ENCODE assay signal across 5 mouse cellular contexts in genomic region chr10:111358340-111358739, GRCm38 (mm10). TPM values are rescaled to one million over a fixed set of nuclear protein-coding genes. Genes with fewer than 3 reads are reported as not detected.
DNase-seq lines count a peak whose midpoint lies in the region; TF ChIP-seq lines count a peak whose summit lies in the region.
"Not testable (repeated sequence)": the region's sequence is repeated elsewhere in the genome, so short reads cannot be mapped to it uniquely, and the experiment has no call there.

No protein-coding gene starts in this region.

- TF ChIP-seq EP300 in MEL (IDR thresholded peaks at IDR 0.05; ENCODE audit: low read depth in 1 of 2, low read length in 2 of 2), result not testable (repeated sequence)

- not testable (repeated sequence) for H3K27me3 ChIP-seq in MEL (ENCODE audit: control insufficient read depth in 1 of 2, insufficient read depth in 2 of 2, low read length in 2 of 2); liver, adult 2 months (ENCODE audit: control insufficient read depth, insufficient read depth, low read length)

- DNase-seq in MEL (ENCODE audit: low read depth, low spot score) (peak; percentile 28), MEL-GATA-1-ER (ENCODE audit: extremely low read depth, low read depth) (peak; percentile 9), ZHBTc4 (ENCODE audit: low read depth, low spot score) (peak; percentile 59)
- peak; percentile 13 for DNase-seq in heart, adult 11 months
- DNase-seq in liver, adult 2 months (ENCODE audit: extremely low read depth, low read depth, low spot score), result peak; percentile 64

- H3K27ac ChIP-seq in MEL (ENCODE audit: control insufficient read depth, low read depth, low read length); liver, adult 2 months (replicated peaks; ENCODE audit: insufficient read depth, low read depth, low read length): not testable (repeated sequence)

- not testable (repeated sequence) for TF ChIP-seq POLR2A in MEL (IDR thresholded peaks at IDR 0.05; ENCODE audit: control insufficient read depth in 1 of 2, insufficient read depth in 1 of 2, low read depth in 1 of 2, low read length in 2 of 2, poor library complexity in 1 of 2); liver, adult 2 months (IDR thresholded peaks at IDR 0.05; ENCODE audit: extremely low read depth, insufficient read depth, low read length)

- 17% methylated on average over 1 of the region's 1 CpGs for WGBS in liver, adult 2 months

- TF ChIP-seq RAD21 in MEL (IDR thresholded peaks at IDR 0.05; ENCODE audit: low read depth, low read length), result not testable (repeated sequence)

- not testable (repeated sequence) for H3K36me3 ChIP-seq in MEL (ENCODE audit: control insufficient read depth in 1 of 2, insufficient read depth in 2 of 2, low read length in 2 of 2); liver, adult 2 months (ENCODE audit: control insufficient read depth, insufficient read depth, low read length)

- not testable (repeated sequence) for H3K9me3 ChIP-seq in MEL (replicated peaks; ENCODE audit: insufficient read depth, low read length)

- not testable (repeated sequence) for H3K4me1 ChIP-seq in MEL (ENCODE audit: control insufficient read depth in 1 of 2, insufficient read depth in 2 of 2, low read length in 2 of 2); liver, adult 2 months (ENCODE audit: control insufficient read depth, insufficient read depth, low read length)

- not testable (repeated sequence) for TF ChIP-seq CTCF in MEL (IDR thresholded peaks at IDR 0.05 in 2 of 3, conservative IDR thresholded peaks at IDR 0.05 in 1 of 3; ENCODE audit: control insufficient read depth in 1 of 3, insufficient read depth in 1 of 3, low read depth in 2 of 3, low read length in 3 of 3, poor library complexity in 1 of 3, severe bottlenecking in 1 of 3); liver, adult 2 months (IDR thresholded peaks at IDR 0.05; ENCODE audit: low read depth, low read length)

- not testable (repeated sequence) for H3K79me2 ChIP-seq in MEL (ENCODE audit: control insufficient read depth, insufficient read depth, low read length, poor library complexity); liver, adult 2 months (ENCODE audit: control insufficient read depth, insufficient read depth, low read length)

- not testable (repeated sequence) for H3K4me3 ChIP-seq in MEL (ENCODE audit: control insufficient read depth in 1 of 2, insufficient read depth in 1 of 2, low read depth in 2 of 2, low read length in 2 of 2); liver, adult 2 months (ENCODE audit: insufficient read depth, low read depth, low read length)

- not testable (repeated sequence) for H3K9ac ChIP-seq in MEL (ENCODE audit: control insufficient read depth, low read depth, low read length, poor library complexity, severe bottlenecking); liver, adult 2 months (ENCODE audit: low read depth, low read length)

RNA-seq across cellular contexts. Expression of gene Bbs10, which starts 59.9 kb away (rescaled TPM):
- total RNA-seq in MEL (2012; rRNA removed), result 0.42 and 0.62 TPM in 2 replicates
- under 1 TPM in 1 of 2 experiments, not detected in 1; 0.15 TPM for polyA plus RNA-seq in MEL (2012; ENCODE audit: insufficient read depth in 1 of 2, insufficient read length in 2 of 2, low read depth in 1 of 2, low replicate concordance in 2 of 2, missing spikeins in 1 of 2)
- 5.2 and 6.2 TPM in 2 replicates for total RNA-seq in liver, adult 2 months (2014; rRNA removed)
- 1.3 and 1.6 TPM in 2 replicates for polyA plus RNA-seq in liver, adult 2 months (2012; rRNA removed)

Comparison
In these comparisons a context has a peak if more than half of its experiments do, and no peak if none do; other contexts are left out.
1. DNase-seq: peak in every context shown above with its lines; median percentile 64 in liver, adult 2 months; 59 in ZHBTc4; 28 in MEL; 13 in heart, adult 11 months; 9 in MEL-GATA-1-ER.